Mouse (Mus musculus) c-Kit-positive CD71-positive TER-119-positive erythroid progenitor cells, embryonic 14.5 days (primary cell): Measurements from ENCODE around the gene Tdp1.

ENCODE experiments used
- DNase-seq: peaks from one replicate; pipeline ENCODE4 v3.0.0-alpha.2; 2013; ENCODE audit warnings: low spot score

Gene Tdp1

GRCm38 (mm10) chr12:100001246-100001645 is 116.9 kb downstream of the Tdp1 start:
- DNase-seq: no peak

GRCm38 (mm10) chr12:100001910-100002309 is 117.6 kb downstream of the Tdp1 start:
- no peak for DNase-seq

GRCm38 (mm10) chr12:100002914-100003587 is 118.7 kb downstream of the Tdp1 start:
- DNase-seq: no peak
